In genomic region chr12:105454258-105455062, GRCm38 (mm10) we compare ENCODE assay signal across 8 mouse cellular contexts. TPM values are rescaled to one million over a fixed set of nuclear protein-coding genes. Genes with fewer than 3 reads are reported as not detected.
A peak's percentile ranks its signal among the peaks of the same experiment; 100 is the strongest.
DNase-seq lines count a peak whose midpoint lies in the region; ATAC-seq and TF ChIP-seq lines count a peak whose summit lies in the region.

No protein-coding gene starts in this region.

- no peaks in the 10 kb centered on the region for H3K36me3 ChIP-seq in neural tube, embryonic 11.5 days (ENCODE audit: control insufficient read depth, insufficient read depth, low read length)
- no peaks in the 10 kb centered on the region for H3K36me3 ChIP-seq in intestine, embryonic 14.5 days (ENCODE audit: control insufficient read depth, insufficient read depth, low read length)
- no peaks in the 10 kb centered on the region for H3K36me3 ChIP-seq in midbrain, postnatal 0 days (ENCODE audit: insufficient read depth, low read length)

- peak overlapping the region; percentile 87 for H3K4me2 ChIP-seq in neural tube, embryonic 11.5 days (ENCODE audit: low read depth)
- H3K4me2 ChIP-seq in intestine, embryonic 14.5 days (ENCODE audit: low read length): peak overlapping the region; percentile 88
- peak overlapping the region; percentile 66 for H3K4me2 ChIP-seq in midbrain, postnatal 0 days (ENCODE audit: low read depth, low read length, poor library complexity, severe bottlenecking)

- no peaks in the 10 kb centered on the region for H3K9me3 ChIP-seq in neural tube, embryonic 11.5 days (ENCODE audit: control insufficient read depth, low read length)
- no peaks in the 10 kb centered on the region for H3K9me3 ChIP-seq in intestine, embryonic 14.5 days (ENCODE audit: control insufficient read depth, low read length)
- no peaks in the 10 kb centered on the region for H3K9me3 ChIP-seq in midbrain, postnatal 0 days (ENCODE audit: low read length)

- H3K4me1 ChIP-seq in neural tube, embryonic 11.5 days (ENCODE audit: control insufficient read depth, insufficient read depth, low read length): peaks cover 13% of the 10 kb centered on the region
- peaks cover 11% of the 10 kb centered on the region for H3K4me1 ChIP-seq in intestine, embryonic 14.5 days (replicated peaks; ENCODE audit: control insufficient read depth, insufficient read depth, low read length)
- H3K4me1 ChIP-seq in midbrain, postnatal 0 days (ENCODE audit: insufficient read depth, low read length): peaks cover 15% of the 10 kb centered on the region; the same call in 1 of the 2 replicates

- DNase-seq in adrenal gland, postnatal 14 days: peak; percentile 21
- no peak for DNase-seq in adrenal gland, adult 18-20 months (ENCODE audit: low spot score in 2 of 2)
- DNase-seq in neural tube, embryonic 11.5 days (ENCODE audit: low spot score): peak; percentile 64
- no peak for DNase-seq in neural tube, embryonic 10.5 days (ENCODE audit: extremely low spot score, low spot score)
- DNase-seq in intestine, embryonic 14.5 days (ENCODE audit: low spot score): peak; percentile 61
- peak; percentile 52 for DNase-seq in midbrain, postnatal 0 days (ENCODE audit: low spot score)
- no peak for DNase-seq in cerebellum, adult 11 months
- DNase-seq in cerebellum, adult 8-10 months: no peak

- peak overlapping the region; percentile 82 for H3K9ac ChIP-seq in neural tube, embryonic 11.5 days (ENCODE audit: low read length)
- peak overlapping the region; percentile 64 for H3K9ac ChIP-seq in intestine, embryonic 14.5 days (ENCODE audit: low read length)
- H3K9ac ChIP-seq in midbrain, postnatal 0 days (replicated peaks; ENCODE audit: low read length, poor library complexity, severe bottlenecking): peak overlapping the region; percentile 81

- peak; percentile 18; the same call in 1 of the 2 replicates for TF ChIP-seq CTCF in midbrain, postnatal 0 days (IDR thresholded peaks at IDR 0.05)

- peak overlapping the region; percentile 70 for H3K4me3 ChIP-seq in neural tube, embryonic 11.5 days (ENCODE audit: low read depth, low read length)
- peak overlapping the region; percentile 63 for H3K4me3 ChIP-seq in intestine, embryonic 14.5 days (ENCODE audit: low read depth, low read length)
- H3K4me3 ChIP-seq in midbrain, postnatal 0 days (ENCODE audit: low read depth, low read length): peak overlapping the region; percentile 77

- H3K27me3 ChIP-seq in neural tube, embryonic 11.5 days (ENCODE audit: control insufficient read depth, insufficient read depth, low read length): no peaks in the 10 kb centered on the region
- H3K27me3 ChIP-seq in intestine, embryonic 14.5 days (replicated peaks; ENCODE audit: control insufficient read depth, insufficient read depth, low read length): no peaks in the 10 kb centered on the region
- no peaks in the 10 kb centered on the region for H3K27me3 ChIP-seq in midbrain, postnatal 0 days (ENCODE audit: insufficient read depth, low read length)

- 0 out of 2 replicates have a peak overlapping the region, but pooled peaks have one; percentile 21 for H3K27ac ChIP-seq in neural tube, embryonic 11.5 days (ENCODE audit: low read depth, low read length)
- peak overlapping the region; percentile 14; the same call in 1 of the 2 replicates for H3K27ac ChIP-seq in intestine, embryonic 14.5 days (ENCODE audit: low read depth)
- peak overlapping the region; percentile 83 for H3K27ac ChIP-seq in midbrain, postnatal 0 days (ENCODE audit: low read depth, low read length)

- WGBS in neural tube, embryonic 11.5 days: 5% methylated on average over 21 of the region's 21 CpGs
- WGBS in intestine, embryonic 14.5 days: 5% methylated on average over 21 of the region's 21 CpGs
- WGBS in midbrain, postnatal 0 days: 2% methylated on average over 21 of the region's 21 CpGs

- peak; percentile 61 for ATAC-seq in neural tube, embryonic 11.5 days (ENCODE audit: insufficient read depth, low FRiP score, low TSS enrichment)
- peak; percentile 72 for ATAC-seq in intestine, embryonic 14.5 days (replicated peaks; ENCODE audit: low FRiP score, low TSS enrichment, low read depth)
- ATAC-seq in midbrain, postnatal 0 days (ENCODE audit: low FRiP score): peak; percentile 72

RNA-seq across cellular contexts. Expression of gene D430019H16Rik, which starts 0.8 kb away (rescaled TPM):
- 4.9 and 5.7 TPM in 2 replicates for total RNA-seq in adrenal gland, postnatal 14 days (2021)
- 1 to 10 TPM; 3.8 to 4.4 TPM for total RNA-seq in adrenal gland, adult 18-20 months (2021)
- polyA plus RNA-seq in neural tube, embryonic 11.5 days (2014; fragmentation: Nextera tagmentation; extraction: Ambion mirVana): 6.4 and 7.3 TPM in 2 replicates
- 2.2 and 2.5 TPM in 2 replicates for polyA plus RNA-seq in intestine, embryonic 14.5 days (2014; fragmentation: Nextera tagmentation; extraction: Ambion mirVana)
- 176 and 186 TPM in 2 replicates for total RNA-seq in midbrain, postnatal 0 days (2014; rRNA removed)
- 10.9 and 13.1 TPM in 2 replicates for polyA plus RNA-seq in midbrain, postnatal 0 days (2015; fragmentation: Nextera tagmentation; extraction: Ambion mirVana)

Comparison
In these comparisons a context has a peak if more than half of its experiments do, and no peak if none do; other contexts are left out.
1. DNase-seq: peak in adrenal gland, postnatal 14 days (single experiment), neural tube, embryonic 11.5 days (single experiment), intestine, embryonic 14.5 days (single experiment) and midbrain, postnatal 0 days (single experiment); none in adrenal gland, adult 18-20 months (0 of 2), neural tube, embryonic 10.5 days (single experiment), cerebellum, adult 11 months (single experiment) and cerebellum, adult 8-10 months (single experiment).
2. H3K27ac ChIP-seq: peak in every context shown above with its lines; median percentile 83 in midbrain, postnatal 0 days; 21 in neural tube, embryonic 11.5 days; 14 in intestine, embryonic 14.5 days.
3. RNA of gene D430019H16Rik, which starts 0.8 kb away (total RNA-seq): 176 to 186 TPM in midbrain, postnatal 0 days; 4.9 to 5.7 TPM in adrenal gland, postnatal 14 days and 3.8 to 4.4 TPM in adrenal gland, adult 18-20 months; every median in the first group is over 10 times any median in the second.
4. Peak in every context shown above with its lines, with median percentiles within 50 percentile points of each other: ATAC-seq, H3K4me2 ChIP-seq, H3K4me3 ChIP-seq and H3K9ac ChIP-seq.